Mouse (Mus musculus) myocyte (in vitro differentiated cells): Measurements from ENCODE around the gene 2610318N02Rik.

Experiments used
- CEBPB ChIP-seq: IDR thresholded peaks from 2 replicates; pipeline ENCODE4 v1.6.1; 2011; ENCODE audit warnings: mild to moderate bottlenecking, moderate library complexity; ENCODE audit not compliant: poor library complexity, insufficient read depth, severe bottlenecking
- MYOD1 ChIP-seq, 3 experiments: IDR thresholded peaks; one replicate each; pipeline ENCODE4 v1.6.1; 2011; ENCODE audit warnings: control low read depth in 2 of 3, low read depth in 2 of 3, mild to moderate bottlenecking in 2 of 3, moderate library complexity in 1 of 3; ENCODE audit not compliant: insufficient read length in 2 of 3, control insufficient read depth in 1 of 3
- POLR2A ChIP-seq: IDR thresholded peaks from one replicate; pipeline ENCODE4 v1.6.1; 2011; ENCODE audit warnings: low read depth, mild to moderate bottlenecking, control low read depth, moderate library complexity; ENCODE audit not compliant: insufficient read length
- REST ChIP-seq: IDR thresholded peaks from one replicate; pipeline ENCODE4 v1.6.1; 2011; ENCODE audit warnings: mild to moderate bottlenecking, control low read depth, moderate library complexity; ENCODE audit not compliant: insufficient read depth, insufficient read length
- SRF ChIP-seq: IDR thresholded peaks from one replicate; pipeline ENCODE4 v1.6.1; 2011; ENCODE audit warnings: low read depth; ENCODE audit not compliant: control insufficient read depth, insufficient read length
- TCF12 ChIP-seq: IDR thresholded peaks from one replicate; pipeline ENCODE4 v1.6.1; 2011; ENCODE audit warnings: mild to moderate bottlenecking, control low read depth; ENCODE audit not compliant: poor library complexity, insufficient read depth, severe bottlenecking
- USF1 ChIP-seq: IDR thresholded peaks from one replicate; pipeline ENCODE4 v1.6.1; 2011; ENCODE audit warnings: low read depth, mild to moderate bottlenecking, control low read depth, moderate library complexity

GRCm38 (mm10) chr16:17132906-17133200 is 7.9 kb upstream of the 2610318N02Rik start:
- TF ChIP-seq CEBPB (no peak), POLR2A (no peak), SRF (no peak), MYOD1 (IDR thresholded peaks at IDR 0.05; ENCODE audit: control insufficient read depth in 1 of 3, insufficient read length in 2 of 3, low read depth in 2 of 3) (no peak), USF1 (no peak), TCF12 (no peak), REST (no peak)
